Comparison of ENCODE assay signal across 12 mouse cellular contexts in genomic region chr4:56224542-56224941, GRCm38 (mm10).
DNase-seq lines count a peak whose midpoint lies in the region; ATAC-seq lines count a peak whose summit lies in the region.
"Had no signal": no experiment of that assay in that cellular context is flagged by ENCODE, and none has a peak within 500 bp of the region (broad histone marks: within the 10 kb centered on the region; RNA-seq: fewer than 3 reads in every experiment).

No protein-coding gene starts in this region.

- H3K4me3 ChIP-seq in hindbrain, embryonic 11.5 days (ENCODE audit: low read depth, low read length): no peak overlapping the region
- H3K4me3 ChIP-seq: hindbrain, embryonic 10.5 days had no signal

- H3K4me2 ChIP-seq in hindbrain, embryonic 11.5 days (replicated peaks; ENCODE audit: low read depth, low read length): no peak overlapping the region

- no peaks in the 10 kb centered on the region for H3K36me3 ChIP-seq in hindbrain, embryonic 11.5 days (ENCODE audit: control insufficient read depth, insufficient read depth, low read length)
- H3K36me3 ChIP-seq: hindbrain, embryonic 10.5 days had no signal

- no peaks in the 10 kb centered on the region for H3K9me3 ChIP-seq in hindbrain, embryonic 11.5 days (ENCODE audit: control insufficient read depth, low read length)
- H3K9me3 ChIP-seq: hindbrain, embryonic 10.5 days had no signal

- no peak overlapping the region for H3K9ac ChIP-seq in hindbrain, embryonic 11.5 days (ENCODE audit: low read depth, low read length)

- H3K27ac ChIP-seq in hindbrain, embryonic 11.5 days (ENCODE audit: low read depth, low read length): no peak overlapping the region
- H3K27ac ChIP-seq: hindbrain, embryonic 10.5 days had no signal

- DNase-seq in adrenal gland, postnatal 14 days: peak; percentile 19
- DNase-seq in adrenal gland, postnatal 10 days: no peak
- DNase-seq in 3T3-L1 (ENCODE audit: low read depth, low spot score): peak; percentile 34
- DNase-seq in kidney, postnatal 4 days: peak; percentile 4 to 14
- DNase-seq in hindbrain, embryonic 11.5 days (ENCODE audit: low spot score): no peak
- DNase-seq in cerebellum, postnatal 14 days: no peak
- DNase-seq: embryo, embryonic 11 days; spleen, adult 18-20 months had no signal

- peak; percentile 16; the same call in 1 of the 2 replicates for ATAC-seq in granulocyte monocyte progenitor cell, adult 5-6 weeks (replicated peaks; ENCODE audit: poor library complexity, severe bottlenecking)
- ATAC-seq in hindbrain, embryonic 11.5 days (ENCODE audit: low FRiP score): no peak
- no peak; the same call in 1 of the 2 replicates for ATAC-seq in megakaryocyte progenitor cell, adult 5-6 weeks (replicated peaks; ENCODE audit: poor library complexity)
- ATAC-seq: activated CD4-positive, CD25-positive, alpha-beta regulatory T cell, adult 4 months had no signal

- no peaks in the 10 kb centered on the region for H3K27me3 ChIP-seq in hindbrain, embryonic 11.5 days (ENCODE audit: control insufficient read depth, insufficient read depth, low read length)

- 59% methylated on average over 3 of the region's 3 CpGs for WGBS in hindbrain, embryonic 11.5 days

- H3K4me1 ChIP-seq in hindbrain, embryonic 11.5 days (replicated peaks; ENCODE audit: control insufficient read depth, insufficient read depth, low read length): no peaks in the 10 kb centered on the region

Comparison
In these comparisons a context has a peak if more than half of its experiments do, and no peak if none do; other contexts are left out.
1. DNase-seq: peak in adrenal gland, postnatal 14 days (single experiment), 3T3-L1 (single experiment) and kidney, postnatal 4 days (2 of 2); none in adrenal gland, postnatal 10 days (single experiment), hindbrain, embryonic 11.5 days (single experiment) and cerebellum, postnatal 14 days (0 of 2).